Mouse (Mus musculus): ENCODE measurements around the gene Cphx3. TPM values are rescaled to one million over a fixed set of nuclear protein-coding genes. Genes with fewer than 3 reads are reported as not detected.
"Not testable (repeated sequence)": the region's sequence is repeated elsewhere in the genome, so short reads cannot be mapped to it uniquely, and the experiment has no call there.

Cphx3 gene
- polyA plus RNA-seq, 1 experiment from 2014 or later: not detected

GRCm38 (mm10) chr14:26081216-26081615, 881 bp upstream of the Cphx3 start, which contains the start of gene Cphx2:
Gene Cphx2, plus strand, starts transcription at chr14:26081516.
- H3K27ac ChIP-seq; ATAC-seq (ENCODE audit: insufficient number of reproducible peaks, insufficient read depth, low FRiP score, low TSS enrichment); H3K9ac ChIP-seq; H3K36me3 ChIP-seq; H3K9me3 ChIP-seq; H3K27me3 ChIP-seq; H3K4me2 ChIP-seq (replicated peaks); H3K4me3 ChIP-seq; H3K4me1 ChIP-seq: not testable (repeated sequence)
- WGBS: no CpG with 5 or more reads among the region's 6 CpGs

GRCm38 (mm10) chr14:26097622-26098021, 15.5 kb downstream of the Cphx3 start:
- no CpG with 5 or more reads among the region's 3 CpGs for WGBS
- not testable (repeated sequence) for ATAC-seq (ENCODE audit: insufficient number of reproducible peaks, insufficient read depth, low FRiP score, low TSS enrichment); H3K4me1 ChIP-seq; H3K4me3 ChIP-seq; H3K4me2 ChIP-seq (replicated peaks); H3K9ac ChIP-seq; H3K36me3 ChIP-seq; H3K27ac ChIP-seq; H3K9me3 ChIP-seq; H3K27me3 ChIP-seq

- not testable (repeated sequence) for H3K27ac ChIP-seq; H3K36me3 ChIP-seq; H3K4me2 ChIP-seq (replicated peaks); H3K9ac ChIP-seq; H3K4me3 ChIP-seq; H3K27me3 ChIP-seq; H3K4me1 ChIP-seq; H3K9me3 ChIP-seq
- no CpG with 5 or more reads among the region's 7 CpGs for WGBS
- ATAC-seq (ENCODE audit: insufficient number of reproducible peaks, insufficient read depth, low FRiP score, low TSS enrichment): 0 out of 2 replicates have a peak, but pooled peaks have one; percentile 3
Measured at GRCm38 (mm10) chr14:26118150-26118549, 36.1 kb downstream of the Cphx3 start, which contains the start of gene Duxbl2. Gene Duxbl2, plus strand, starts transcription at chr14:26118349.

- no CpG with 5 or more reads among the region's 18 CpGs for WGBS
- peak; percentile 52 for ATAC-seq (ENCODE audit: insufficient number of reproducible peaks, insufficient read depth, low FRiP score, low TSS enrichment)
Measured at GRCm38 (mm10) chr14:26118550-26119000, 36.5 kb downstream of the Cphx3 start.

GRCm38 (mm10) chr14:26119095-26119494, 37.0 kb downstream of the Cphx3 start:
- not testable (repeated sequence) for H3K4me3 ChIP-seq; H3K36me3 ChIP-seq; H3K9me3 ChIP-seq; H3K27me3 ChIP-seq; H3K9ac ChIP-seq; H3K4me2 ChIP-seq (replicated peaks); H3K27ac ChIP-seq; ATAC-seq (ENCODE audit: insufficient number of reproducible peaks, insufficient read depth, low FRiP score, low TSS enrichment); H3K4me1 ChIP-seq
- no CpG with 5 or more reads among the region's 7 CpGs for WGBS

More at GRCm38 (mm10) chr14:26118550-26119000, 36.5 kb downstream of the Cphx3 start:
- not testable (repeated sequence) for H3K9me3 ChIP-seq; H3K27me3 ChIP-seq; H3K4me2 ChIP-seq (replicated peaks); H3K27ac ChIP-seq; H3K9ac ChIP-seq; H3K4me3 ChIP-seq; H3K36me3 ChIP-seq; H3K4me1 ChIP-seq

- not testable (repeated sequence) for H3K4me3 ChIP-seq; H3K27ac ChIP-seq; H3K4me2 ChIP-seq (replicated peaks); H3K27me3 ChIP-seq; ATAC-seq (ENCODE audit: insufficient number of reproducible peaks, insufficient read depth, low FRiP score, low TSS enrichment); H3K36me3 ChIP-seq; H3K9me3 ChIP-seq; H3K9ac ChIP-seq; H3K4me1 ChIP-seq
- WGBS: no CpG with 5 or more reads among the region's 2 CpGs
Measured at GRCm38 (mm10) chr14:26147095-26147494, 65.0 kb downstream of the Cphx3 start.

- ATAC-seq (ENCODE audit: insufficient number of reproducible peaks, insufficient read depth, low FRiP score, low TSS enrichment); H3K36me3 ChIP-seq; H3K27ac ChIP-seq; H3K27me3 ChIP-seq; H3K4me2 ChIP-seq (replicated peaks); H3K9ac ChIP-seq; H3K9me3 ChIP-seq; H3K4me3 ChIP-seq; H3K4me1 ChIP-seq: not testable (repeated sequence)
- no CpG with 5 or more reads among the region's 7 CpGs for WGBS
Measured at GRCm38 (mm10) chr14:26156032-26156431, 73.9 kb downstream of the Cphx3 start.

- H3K9me3 ChIP-seq; H3K9ac ChIP-seq; H3K27me3 ChIP-seq; H3K4me2 ChIP-seq (replicated peaks); H3K27ac ChIP-seq; H3K36me3 ChIP-seq; ATAC-seq (ENCODE audit: insufficient number of reproducible peaks, insufficient read depth, low FRiP score, low TSS enrichment); H3K4me3 ChIP-seq; H3K4me1 ChIP-seq: not testable (repeated sequence)
- WGBS: no CpG with 5 or more reads among the region's 9 CpGs
Measured at GRCm38 (mm10) chr14:26161156-26161555, 79.1 kb downstream of the Cphx3 start.

- H3K9ac ChIP-seq; H3K4me3 ChIP-seq; H3K27me3 ChIP-seq; H3K36me3 ChIP-seq; H3K4me2 ChIP-seq (replicated peaks); ATAC-seq (ENCODE audit: insufficient number of reproducible peaks, insufficient read depth, low FRiP score, low TSS enrichment); H3K9me3 ChIP-seq; H3K4me1 ChIP-seq; H3K27ac ChIP-seq: not testable (repeated sequence)
- WGBS: no CpG with 5 or more reads among the region's 5 CpGs
Measured at GRCm38 (mm10) chr14:26162423-26162822, 80.3 kb downstream of the Cphx3 start.

GRCm38 (mm10) chr14:26165266-26165665, 83.2 kb downstream of the Cphx3 start:
- no CpG with 5 or more reads among the region's 12 CpGs for WGBS
- H3K4me2 ChIP-seq (replicated peaks); H3K27me3 ChIP-seq: not testable (repeated sequence)

GRCm38 (mm10) chr14:26173955-26174354, 91.9 kb downstream of the Cphx3 start:
- H3K9me3 ChIP-seq; H3K9ac ChIP-seq; H3K4me3 ChIP-seq; H3K36me3 ChIP-seq; H3K4me1 ChIP-seq; ATAC-seq (ENCODE audit: insufficient number of reproducible peaks, insufficient read depth, low FRiP score, low TSS enrichment); H3K4me2 ChIP-seq (replicated peaks); H3K27me3 ChIP-seq; H3K27ac ChIP-seq: not testable (repeated sequence)
- WGBS: no CpG with 5 or more reads among the region's 3 CpGs

More at GRCm38 (mm10) chr14:26165266-26165665, 83.2 kb downstream of the Cphx3 start:
- H3K36me3 ChIP-seq; H3K4me1 ChIP-seq; H3K9me3 ChIP-seq; H3K4me3 ChIP-seq; H3K27ac ChIP-seq; ATAC-seq (ENCODE audit: insufficient number of reproducible peaks, insufficient read depth, low FRiP score, low TSS enrichment); H3K9ac ChIP-seq: not testable (repeated sequence)

GRCm38 (mm10) chr14:26175028-26175427, 92.9 kb downstream of the Cphx3 start:
- not testable (repeated sequence) for H3K27ac ChIP-seq; ATAC-seq (ENCODE audit: insufficient number of reproducible peaks, insufficient read depth, low FRiP score, low TSS enrichment); H3K36me3 ChIP-seq; H3K27me3 ChIP-seq; H3K4me3 ChIP-seq; H3K4me1 ChIP-seq; H3K4me2 ChIP-seq (replicated peaks); H3K9me3 ChIP-seq; H3K9ac ChIP-seq
- no CpG with 5 or more reads among the region's 6 CpGs for WGBS

GRCm38 (mm10) chr14:26181660-26182059, 99.6 kb downstream of the Cphx3 start:
- WGBS: no CpG with 5 or more reads among the region's 10 CpGs
- not testable (repeated sequence) for H3K27ac ChIP-seq; ATAC-seq (ENCODE audit: insufficient number of reproducible peaks, insufficient read depth, low FRiP score, low TSS enrichment); H3K4me2 ChIP-seq (replicated peaks); H3K9me3 ChIP-seq; H3K27me3 ChIP-seq; H3K9ac ChIP-seq; H3K36me3 ChIP-seq; H3K4me1 ChIP-seq; H3K4me3 ChIP-seq

Measured in embryonic facial prominence, embryonic 12.5 days (tissue).